Mouse (Mus musculus): ENCODE measurements around the gene Skor1. TPM values are rescaled to one million over a fixed set of nuclear protein-coding genes. Genes with fewer than 3 reads are reported as not detected.

The Skor1 gene
- polyA plus RNA-seq, 1 experiment from 2014 or later: not detected

DNA sequence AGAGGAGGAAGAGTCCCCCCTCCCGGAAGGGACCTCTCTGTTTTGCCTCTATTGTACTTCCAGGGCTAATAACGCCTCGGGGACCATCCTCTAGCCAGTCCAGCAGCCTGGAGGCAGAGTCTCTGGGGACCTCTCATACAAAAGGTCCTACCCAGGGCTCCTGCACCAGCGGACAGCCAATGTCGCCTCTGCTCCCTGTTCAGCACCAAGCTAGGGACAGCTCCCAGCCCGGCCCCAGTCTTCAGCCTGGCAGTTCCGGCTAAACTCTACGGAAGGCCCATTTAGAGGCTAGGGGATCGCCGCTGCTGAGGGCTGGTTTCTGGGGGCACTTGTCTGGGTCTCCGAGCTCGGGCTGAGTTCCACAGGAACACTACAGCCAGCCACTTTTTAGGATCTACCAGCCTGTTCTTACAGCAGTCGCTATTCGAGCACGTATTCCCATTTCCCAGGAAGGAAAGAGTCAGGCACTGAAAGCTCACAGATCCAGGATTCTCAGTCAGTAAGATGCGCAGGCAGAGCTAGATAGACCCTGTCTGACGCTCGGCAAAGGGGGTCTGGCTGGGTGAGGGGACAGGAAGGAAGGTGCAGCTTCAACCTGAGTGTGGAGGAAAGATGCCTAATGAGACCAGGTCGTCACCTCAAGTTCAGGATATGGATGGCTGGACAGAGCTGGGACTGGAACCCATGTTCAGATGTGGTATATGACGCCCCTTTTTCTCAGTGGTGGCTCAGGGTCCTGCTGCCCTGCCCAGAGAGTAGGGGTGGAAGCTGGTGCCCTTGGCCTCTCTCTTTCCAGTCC is 2.5 kb upstream of the Skor1 start:
- Histone ChIP-seq H3K36me3 (replicated peaks; ENCODE audit: insufficient read depth, low read length) (no peaks in the 10 kb centered on the region), H3K9ac (replicated peaks) (no peak overlapping the region), H3K9me3 (ENCODE audit: low read length) (no peaks in the 10 kb centered on the region), H3K4me2 (ENCODE audit: low read depth, low read length) (no peak overlapping the region), H3K4me1 (ENCODE audit: insufficient read depth) (peaks cover 3% of the 10 kb centered on the region), H3K27me3 (ENCODE audit: insufficient read depth, low read length) (peaks cover 77% of the 10 kb centered on the region), H3K4me3 (ENCODE audit: low read depth, low read length) (no peak overlapping the region), H3K27ac (ENCODE audit: low read depth) (no peak overlapping the region)
- WGBS (ENCODE audit: insufficient replicate concordance): 4% methylated on average over 20 of the region's 20 CpGs
- peak; percentile 81 for DNase-seq
- no peak for ATAC-seq
- no peak for TF ChIP-seq CTCF (IDR thresholded peaks at IDR 0.05; ENCODE audit: low read depth)
- TF ChIP-seq EP300 (IDR thresholded peaks at IDR 0.05; ENCODE audit: low read depth): no peak

DNA sequence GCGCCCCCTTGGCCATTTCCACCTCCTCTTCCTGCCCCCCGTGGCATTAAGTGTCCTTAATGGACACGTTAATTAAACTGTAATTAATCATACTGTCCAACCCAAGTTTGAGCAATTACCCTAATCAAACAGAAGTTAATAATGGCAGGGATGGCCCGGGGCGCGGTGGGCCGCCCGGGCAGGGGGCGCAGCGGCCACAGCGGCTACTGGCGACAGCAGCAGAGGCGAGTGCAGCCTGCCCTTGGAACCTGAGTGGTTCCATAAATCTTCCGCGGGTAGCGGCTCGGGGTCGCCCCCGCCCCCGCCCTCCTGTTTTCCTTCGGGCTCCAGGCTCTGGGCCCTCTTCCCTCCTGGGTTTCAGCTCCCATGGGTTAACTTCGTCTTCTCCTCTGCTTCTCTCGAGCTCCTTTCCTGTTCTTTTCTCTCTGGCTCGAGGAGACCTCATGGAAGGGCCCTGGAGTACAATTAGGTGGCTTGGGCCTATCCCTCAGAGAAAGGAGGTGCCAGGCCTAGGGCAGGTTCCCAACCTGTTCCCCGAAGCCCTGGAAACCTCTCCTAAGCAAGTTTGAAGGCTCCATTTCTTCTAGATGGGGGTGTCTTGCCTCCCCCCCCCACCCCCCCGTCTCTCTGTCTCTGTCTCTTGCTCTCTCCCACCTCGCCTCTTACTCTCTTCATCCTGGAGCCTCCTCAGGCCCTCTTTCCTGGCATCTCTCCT is 1.5 kb upstream of the Skor1 start:
- H3K4me2 ChIP-seq (ENCODE audit: low read depth, low read length): no peak overlapping the region
- no peak overlapping the region for H3K27ac ChIP-seq (ENCODE audit: low read depth)
- no peaks in the 10 kb centered on the region for H3K9me3 ChIP-seq (ENCODE audit: low read length)
- WGBS (ENCODE audit: insufficient replicate concordance): 3% methylated on average over 27 of the region's 27 CpGs
- no peak overlapping the region for H3K9ac ChIP-seq (replicated peaks)
- ATAC-seq: no peak
- TF ChIP-seq CTCF (IDR thresholded peaks at IDR 0.05; ENCODE audit: low read depth): no peak
- TF ChIP-seq EP300 (IDR thresholded peaks at IDR 0.05; ENCODE audit: low read depth): no peak
- H3K27me3 ChIP-seq (ENCODE audit: insufficient read depth, low read length): peaks cover 87% of the 10 kb centered on the region
- DNase-seq: no peak
- peaks cover 3% of the 10 kb centered on the region for H3K4me1 ChIP-seq (ENCODE audit: insufficient read depth)
- no peak overlapping the region for H3K4me3 ChIP-seq (ENCODE audit: low read depth, low read length)
- H3K36me3 ChIP-seq (replicated peaks; ENCODE audit: insufficient read depth, low read length): no peaks in the 10 kb centered on the region

- WGBS (ENCODE audit: insufficient replicate concordance): 2% methylated on average over 20 of the region's 20 CpGs
- DNase-seq (no peak), ATAC-seq (no peak)
- Histone ChIP-seq H3K36me3 (replicated peaks; ENCODE audit: insufficient read depth, low read length) (no peaks in the 10 kb centered on the region), H3K9me3 (ENCODE audit: low read length) (no peaks in the 10 kb centered on the region), H3K4me2 (ENCODE audit: low read depth, low read length) (peak overlapping the region; percentile 60; the same call in 1 of the 2 replicates), H3K4me3 (ENCODE audit: low read depth, low read length) (peak overlapping the region; percentile 35; the same call in 1 of the 2 replicates), H3K27ac (ENCODE audit: low read depth) (no peak overlapping the region), H3K27me3 (ENCODE audit: insufficient read depth, low read length) (peaks cover 94% of the 10 kb centered on the region), H3K9ac (replicated peaks) (no peak overlapping the region), H3K4me1 (ENCODE audit: insufficient read depth) (peaks cover 3% of the 10 kb centered on the region)
- TF ChIP-seq EP300 (IDR thresholded peaks at IDR 0.05; ENCODE audit: low read depth) (no peak), CTCF (IDR thresholded peaks at IDR 0.05; ENCODE audit: low read depth) (no peak)
These were observed 608 bp upstream of the Skor1 start for GRCm38 (mm10) chr9:63149372-63149766.

- Histone ChIP-seq H3K4me3 (ENCODE audit: low read depth, low read length) (no peak overlapping the region), H3K27me3 (ENCODE audit: insufficient read depth, low read length) (peaks cover 100% of the 10 kb centered on the region), H3K27ac (ENCODE audit: low read depth) (no peak overlapping the region), H3K4me1 (ENCODE audit: insufficient read depth) (peaks cover 6% of the 10 kb centered on the region), H3K4me2 (ENCODE audit: low read depth, low read length) (no peak overlapping the region), H3K36me3 (replicated peaks; ENCODE audit: insufficient read depth, low read length) (no peaks in the 10 kb centered on the region), H3K9me3 (ENCODE audit: low read length) (no peaks in the 10 kb centered on the region), H3K9ac (replicated peaks) (no peak overlapping the region)
- DNase-seq (no peak), ATAC-seq (no peak)
- TF ChIP-seq EP300 (IDR thresholded peaks at IDR 0.05; ENCODE audit: low read depth) (no peak), CTCF (IDR thresholded peaks at IDR 0.05; ENCODE audit: low read depth) (no peak)
- 3% methylated on average over 14 of the region's 14 CpGs for WGBS (ENCODE audit: insufficient replicate concordance)
These were observed 863 bp downstream of the Skor1 start for GRCm38 (mm10) chr9:63147786-63148409.

DNA sequence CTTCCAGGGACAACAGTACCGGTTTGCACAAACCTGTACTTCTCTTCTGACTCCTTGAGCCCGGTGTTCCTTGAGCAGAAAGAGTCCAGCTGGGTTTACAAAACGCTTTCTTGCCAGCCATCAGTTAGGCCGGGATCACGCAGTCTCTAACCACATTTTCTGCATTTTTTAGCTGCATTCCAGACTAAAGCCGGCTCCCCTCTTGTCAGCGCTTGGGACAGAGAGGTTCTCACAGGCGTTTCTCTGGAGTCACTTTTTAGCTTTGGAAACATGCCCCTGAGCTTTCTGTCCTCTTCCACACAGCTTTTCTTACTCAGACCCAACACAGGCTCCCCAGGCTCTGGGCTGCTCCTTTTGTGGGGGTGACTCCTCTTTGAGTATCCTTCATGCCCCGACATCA is 1.5 kb downstream of the Skor1 start:
- Histone ChIP-seq H3K4me2 (ENCODE audit: low read depth, low read length) (no peak overlapping the region), H3K27ac (ENCODE audit: low read depth) (no peak overlapping the region), H3K36me3 (replicated peaks; ENCODE audit: insufficient read depth, low read length) (no peaks in the 10 kb centered on the region), H3K9ac (replicated peaks) (no peak overlapping the region), H3K4me1 (ENCODE audit: insufficient read depth) (peaks cover 6% of the 10 kb centered on the region), H3K9me3 (ENCODE audit: low read length) (no peaks in the 10 kb centered on the region), H3K27me3 (ENCODE audit: insufficient read depth, low read length) (peaks cover 100% of the 10 kb centered on the region), H3K4me3 (ENCODE audit: low read depth, low read length) (no peak overlapping the region)
- no peak for DNase-seq
- ATAC-seq: no peak
- 2% methylated on average over 9 of the region's 9 CpGs for whole genome bisulfite sequencing (ENCODE audit: insufficient replicate concordance)
- TF ChIP-seq EP300 (IDR thresholded peaks at IDR 0.05; ENCODE audit: low read depth): no peak
- TF ChIP-seq CTCF (IDR thresholded peaks at IDR 0.05; ENCODE audit: low read depth): no peak

DNA sequence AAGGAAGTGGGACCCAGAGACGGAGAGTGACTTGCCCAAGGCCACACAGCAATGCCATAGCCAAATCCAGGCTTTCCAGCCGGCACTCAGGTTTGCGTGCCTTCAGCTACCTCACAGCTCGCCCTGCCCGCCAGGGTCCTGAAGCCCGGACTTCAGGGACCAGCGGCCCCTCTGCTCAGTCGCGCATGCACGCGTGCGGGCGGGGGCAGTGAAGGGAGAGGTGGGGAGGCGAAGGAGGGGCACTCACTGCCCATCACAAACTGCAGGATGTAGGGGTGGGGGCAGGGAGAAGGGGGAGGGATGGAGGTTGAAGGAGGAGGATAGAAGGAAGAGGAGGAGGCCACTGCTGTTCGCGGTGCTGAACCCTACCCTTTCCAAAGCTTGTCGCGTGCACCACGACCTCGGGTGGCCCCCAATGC is 1.9 kb downstream of the Skor1 start:
- peaks cover 6% of the 10 kb centered on the region for H3K4me1 ChIP-seq (ENCODE audit: insufficient read depth)

More for the DNA sequence above, 1.9 kb downstream of the Skor1 start:
- Histone ChIP-seq H3K4me3 (ENCODE audit: low read depth, low read length) (peak overlapping the region; percentile 17), H3K9me3 (ENCODE audit: low read length) (no peaks in the 10 kb centered on the region), H3K4me2 (ENCODE audit: low read depth, low read length) (peak overlapping the region; percentile 35; the same call in 1 of the 2 replicates), H3K36me3 (replicated peaks; ENCODE audit: insufficient read depth, low read length) (no peaks in the 10 kb centered on the region), H3K27ac (ENCODE audit: low read depth) (no peak overlapping the region), H3K9ac (replicated peaks) (no peak overlapping the region), H3K27me3 (ENCODE audit: insufficient read depth, low read length) (peaks cover 100% of the 10 kb centered on the region)
- WGBS (ENCODE audit: insufficient replicate concordance): under 1% methylated on average over 17 of the region's 20 CpGs
- TF ChIP-seq EP300 (IDR thresholded peaks at IDR 0.05; ENCODE audit: low read depth): no peak
- TF ChIP-seq CTCF (IDR thresholded peaks at IDR 0.05; ENCODE audit: low read depth): no peak
- DNase-seq (no peak), ATAC-seq (no peak)

Data from liver, postnatal 0 days (tissue).